Mouse (Mus musculus): Measurements from ENCODE around the gene Nktr. TPM values are rescaled to one million over a fixed set of nuclear protein-coding genes. Genes with fewer than 3 reads are reported as not detected.
A peak's percentile ranks its signal among the peaks of the same experiment; 100 is the strongest.

Nktr gene
- 53.6 and 61.4 TPM in 2 replicates for polyA plus RNA-seq (2016; fragmentation: Nextera tagmentation; extraction: Ambion mirVana)

DNA sequence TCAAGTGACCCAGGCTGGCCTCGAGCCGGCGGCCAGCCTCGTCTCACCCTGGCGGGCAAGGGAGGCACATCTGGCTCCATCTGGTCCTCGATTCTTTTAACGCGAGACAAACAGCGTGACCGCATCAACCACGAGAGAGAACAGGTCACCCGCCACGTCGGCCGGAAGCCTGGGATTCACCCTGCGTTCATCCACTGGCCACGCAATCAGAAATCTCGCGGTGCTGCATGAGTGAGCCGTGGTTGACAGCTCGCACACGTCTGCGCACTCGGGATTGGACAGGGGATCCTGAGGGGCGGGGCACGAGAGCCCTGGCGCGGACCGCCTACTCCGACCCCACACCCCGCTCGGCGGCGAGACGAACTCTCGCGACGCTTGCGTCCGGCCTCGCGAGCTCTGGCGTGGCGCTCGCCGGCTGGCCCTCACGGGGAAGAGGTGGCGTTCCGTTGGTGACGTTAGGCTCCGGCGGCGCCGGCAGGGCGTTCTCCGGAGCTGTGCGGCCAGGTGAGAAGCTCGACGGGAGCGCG, at the start of gene Nktr:
Nktr (plus strand) TSS at position 378 of the 527 bp plus-strand sequence.
- Histone ChIP-seq H3K4me2 (peak within 1 kb of the TSS; percentile 80), H3K4me3 (peak within 1 kb of the TSS; percentile 100), H3K9me3 (replicated peaks) (0 out of 2 replicates have a peak, but pooled peaks cover 7% of the 10 kb centered on the region), H3K36me3 (peaks cover 12% of the 10 kb centered on the region; the same call in 1 of the 2 replicates), H3K27me3 (replicated peaks) (no peaks in the 10 kb centered on the region), H3K4me1 (replicated peaks) (peaks cover 14% of the 10 kb centered on the region), H3K27ac (ENCODE audit: poor library complexity, severe bottlenecking) (peak within 1 kb of the TSS; percentile 100), H3K9ac (peak within 1 kb of the TSS; percentile 99)
- under 1% methylated on average over 61 of the region's 61 CpGs for WGBS
- peak; percentile 99 for ATAC-seq (ENCODE audit: insufficient number of reproducible peaks, low FRiP score)

DNA sequence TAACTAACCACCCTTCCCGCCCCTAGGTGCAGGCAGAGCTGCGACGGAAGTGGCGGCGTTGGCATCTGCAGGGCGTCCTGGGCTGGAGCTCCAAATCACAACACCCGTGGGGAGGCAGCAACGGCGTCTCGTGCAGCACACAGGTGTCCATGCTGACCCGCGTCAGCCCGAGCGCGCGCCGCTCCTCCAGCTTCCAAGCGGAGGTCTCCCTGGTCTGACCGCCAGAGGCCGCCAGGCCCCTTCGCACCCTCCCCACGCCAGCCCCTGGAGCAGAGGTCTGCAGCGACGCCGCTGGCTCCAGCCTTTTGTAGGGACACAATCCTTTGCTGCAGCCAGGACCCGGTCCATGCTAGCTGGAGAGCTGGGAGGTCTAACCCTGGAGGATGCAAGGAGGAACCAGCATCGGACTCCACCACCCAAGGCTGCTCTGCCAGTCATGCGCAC, 49.6 kb upstream of the Nktr start:
- no peak overlapping the region for H3K27ac ChIP-seq (ENCODE audit: poor library complexity, severe bottlenecking)
- under 1% methylated on average over 28 of the region's 28 CpGs for WGBS
- no peaks in the 10 kb centered on the region for H3K9me3 ChIP-seq (replicated peaks)
- peaks cover 31% of the 10 kb centered on the region for H3K4me1 ChIP-seq (replicated peaks)
- H3K4me3 ChIP-seq = peak overlapping the region; percentile 38
- H3K27me3 ChIP-seq (replicated peaks) = peaks cover 55% of the 10 kb centered on the region
- H3K9ac ChIP-seq = peak overlapping the region; percentile 38
- no peaks in the 10 kb centered on the region for H3K36me3 ChIP-seq
- peak overlapping the region; percentile 72 for H3K4me2 ChIP-seq
- peak; percentile 49 for ATAC-seq (ENCODE audit: insufficient number of reproducible peaks, low FRiP score)

DNA sequence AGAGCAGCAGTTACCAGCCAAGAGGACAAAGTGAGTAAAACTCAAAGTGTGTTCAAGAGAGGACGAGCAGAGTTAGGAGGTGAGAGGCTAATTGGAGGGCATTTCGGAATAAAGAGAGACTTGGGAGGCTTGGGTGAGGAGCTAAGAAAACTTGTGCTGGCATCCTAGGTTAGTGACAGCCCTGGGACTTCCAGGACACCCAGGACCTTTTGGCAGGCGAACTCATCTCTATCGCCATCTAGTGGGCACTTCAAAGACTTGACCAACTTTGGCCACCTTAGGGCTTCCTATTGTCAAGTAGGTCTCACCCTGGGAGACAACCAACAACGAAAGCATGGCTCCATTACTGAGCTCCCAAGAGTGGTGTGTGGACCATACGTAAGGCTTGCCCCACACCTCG, 47.7 kb upstream of the Nktr start:
- Histone ChIP-seq H3K9ac (no peak overlapping the region), H3K27me3 (replicated peaks) (peaks cover 43% of the 10 kb centered on the region), H3K4me2 (no peak overlapping the region), H3K4me3 (no peak overlapping the region), H3K9me3 (replicated peaks) (no peaks in the 10 kb centered on the region), H3K4me1 (replicated peaks) (peaks cover 31% of the 10 kb centered on the region), H3K27ac (ENCODE audit: poor library complexity, severe bottlenecking) (no peak overlapping the region), H3K36me3 (no peaks in the 10 kb centered on the region)
- whole genome bisulfite sequencing = 27% methylated on average over 7 of the region's 7 CpGs
- ATAC-seq (ENCODE audit: insufficient number of reproducible peaks, low FRiP score) = no peak

DNA sequence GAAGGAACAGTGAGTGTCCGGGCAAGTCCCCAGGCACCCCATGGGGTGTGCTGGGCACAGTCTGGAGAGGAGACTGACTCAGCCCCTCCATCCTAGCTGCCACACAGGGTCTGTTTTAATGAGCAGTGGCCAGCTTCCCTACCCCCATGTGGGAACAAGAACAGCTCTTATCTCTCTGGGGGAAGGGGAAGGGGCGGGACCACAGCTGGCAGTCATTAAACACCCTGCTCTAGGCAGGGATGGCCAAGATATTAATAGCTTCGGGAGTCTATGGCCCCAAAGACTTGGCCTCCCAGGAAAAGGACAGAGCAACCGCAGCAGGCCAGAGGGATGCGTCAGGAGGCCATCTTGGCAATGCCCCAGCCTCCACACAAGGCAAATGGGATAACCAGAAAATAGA, 46.7 kb upstream of the Nktr start:
- peak; percentile 16; the same call in 1 of the 2 replicates for ATAC-seq (ENCODE audit: insufficient number of reproducible peaks, low FRiP score)
- Histone ChIP-seq H3K27me3 (replicated peaks) (peaks cover 33% of the 10 kb centered on the region), H3K27ac (ENCODE audit: poor library complexity, severe bottlenecking) (no peak overlapping the region), H3K36me3 (no peaks in the 10 kb centered on the region), H3K4me2 (no peak overlapping the region), H3K9ac (no peak overlapping the region), H3K4me3 (no peak overlapping the region), H3K4me1 (replicated peaks) (peaks cover 37% of the 10 kb centered on the region), H3K9me3 (replicated peaks) (no peaks in the 10 kb centered on the region)
- WGBS = 27% methylated on average over 5 of the region's 5 CpGs

DNA sequence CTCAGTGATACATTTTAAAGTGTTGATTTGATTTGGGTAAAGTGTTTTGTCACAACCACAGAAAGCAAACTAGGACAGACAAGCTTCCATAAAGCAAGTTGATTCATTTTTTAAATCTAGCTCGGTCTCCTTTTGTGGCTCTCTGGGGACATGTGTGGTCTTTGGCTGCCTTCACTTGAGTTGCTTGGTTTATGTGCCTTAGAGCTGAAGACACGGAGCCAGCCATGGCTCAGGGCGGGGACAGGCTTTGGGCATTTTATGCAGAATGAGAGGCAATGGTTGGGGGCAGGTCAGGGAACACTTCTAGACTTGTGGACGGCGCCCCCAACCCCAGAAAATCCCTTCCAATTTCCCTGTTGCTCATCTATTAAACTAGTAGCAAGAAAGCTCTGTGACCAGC, 45.3 kb upstream of the Nktr start:
- Histone ChIP-seq H3K4me1 (replicated peaks) (peaks cover 41% of the 10 kb centered on the region), H3K36me3 (no peaks in the 10 kb centered on the region), H3K27ac (ENCODE audit: poor library complexity, severe bottlenecking) (no peak overlapping the region), H3K4me3 (no peak overlapping the region), H3K27me3 (replicated peaks) (peaks cover 19% of the 10 kb centered on the region), H3K9ac (no peak overlapping the region), H3K9me3 (replicated peaks) (no peaks in the 10 kb centered on the region), H3K4me2 (no peak overlapping the region)
- 89% methylated on average over 5 of the region's 5 CpGs for WGBS
- ATAC-seq (ENCODE audit: insufficient number of reproducible peaks, low FRiP score) = no peak

DNA sequence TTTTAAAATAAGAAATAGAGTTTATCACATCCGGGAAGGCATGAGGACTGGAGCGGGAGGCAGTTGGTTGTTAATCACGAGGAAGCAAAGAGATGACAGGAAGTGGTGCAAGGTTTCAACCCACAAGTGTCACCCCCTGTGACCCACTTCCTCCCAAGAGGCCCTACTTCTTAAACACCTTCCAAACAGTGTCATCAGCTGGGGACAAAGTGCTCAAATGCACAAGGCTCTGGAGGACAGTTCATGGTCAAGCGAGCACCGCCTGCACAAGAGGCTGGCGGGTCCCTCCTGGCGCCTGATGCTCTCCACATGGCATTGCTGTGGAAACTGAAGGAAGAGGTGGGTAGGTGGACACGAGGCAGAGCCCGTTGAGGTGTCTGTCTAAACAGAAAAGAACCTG, 44.0 kb upstream of the Nktr start:
- ATAC-seq (ENCODE audit: insufficient number of reproducible peaks, low FRiP score) = no peak
- Histone ChIP-seq H3K4me1 (replicated peaks) (peaks cover 40% of the 10 kb centered on the region), H3K9ac (no peak overlapping the region), H3K9me3 (replicated peaks) (no peaks in the 10 kb centered on the region), H3K27ac (ENCODE audit: poor library complexity, severe bottlenecking) (no peak overlapping the region), H3K4me3 (no peak overlapping the region), H3K27me3 (replicated peaks) (peaks cover 12% of the 10 kb centered on the region), H3K36me3 (no peaks in the 10 kb centered on the region), H3K4me2 (no peak overlapping the region)
- 76% methylated on average over 9 of the region's 9 CpGs for whole genome bisulfite sequencing

DNA sequence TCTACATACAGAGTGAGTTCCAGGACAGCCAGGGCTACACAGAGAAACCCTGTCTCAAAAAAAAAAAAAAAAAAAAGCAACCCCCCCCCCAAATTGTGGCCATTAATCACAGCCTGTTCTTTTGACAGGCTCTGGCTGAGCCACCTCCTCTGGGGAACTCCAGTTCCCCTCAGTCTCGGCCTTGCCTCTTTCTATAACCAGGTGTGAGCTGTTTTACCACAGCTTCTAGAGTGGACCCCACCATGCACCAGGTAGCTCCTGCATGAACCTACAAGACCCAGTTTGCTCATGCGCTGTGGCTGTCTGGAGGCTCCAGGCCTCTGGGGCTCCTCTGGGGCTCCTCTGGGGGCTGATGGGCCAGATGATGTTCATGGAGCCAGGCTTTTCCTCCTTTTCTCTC, 43.4 kb upstream of the Nktr start:
- Histone ChIP-seq H3K4me3 (no peak overlapping the region), H3K9me3 (replicated peaks) (no peaks in the 10 kb centered on the region), H3K9ac (no peak overlapping the region), H3K36me3 (no peaks in the 10 kb centered on the region), H3K27ac (ENCODE audit: poor library complexity, severe bottlenecking) (no peak overlapping the region), H3K4me1 (replicated peaks) (peaks cover 34% of the 10 kb centered on the region), H3K27me3 (replicated peaks) (peaks cover 6% of the 10 kb centered on the region), H3K4me2 (no peak overlapping the region)
- ATAC-seq (ENCODE audit: insufficient number of reproducible peaks, low FRiP score) = no peak
- 84% methylated on average over 2 of the region's 2 CpGs for WGBS

DNA sequence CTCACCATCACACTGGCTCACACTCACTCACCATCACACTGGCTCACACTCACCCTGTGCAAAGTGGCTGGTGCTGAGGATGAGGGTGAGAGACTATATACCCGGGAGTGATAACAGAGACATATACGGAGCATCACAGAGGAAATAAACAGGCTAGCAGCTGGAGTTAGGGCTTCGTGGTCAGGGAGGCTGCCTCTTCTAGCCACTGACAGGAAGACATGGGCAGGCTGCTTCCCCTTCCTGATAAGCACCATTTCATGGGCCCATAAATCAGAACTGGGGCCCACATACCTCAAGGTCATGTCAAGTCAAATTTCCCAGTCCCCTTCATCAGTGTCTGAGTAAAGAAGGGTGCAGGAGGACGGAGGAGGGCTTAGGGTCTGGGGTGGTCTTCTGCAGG, 41.9 kb upstream of the Nktr start:
- H3K4me3 ChIP-seq = no peak overlapping the region
- no peak overlapping the region for H3K27ac ChIP-seq (ENCODE audit: poor library complexity, severe bottlenecking)
- WGBS = 46% methylated on average over 4 of the region's 4 CpGs
- peaks cover 26% of the 10 kb centered on the region for H3K4me1 ChIP-seq (replicated peaks)
- ATAC-seq (ENCODE audit: insufficient number of reproducible peaks, low FRiP score) = no peak
- no peaks in the 10 kb centered on the region for H3K27me3 ChIP-seq (replicated peaks)
- no peaks in the 10 kb centered on the region for H3K9me3 ChIP-seq (replicated peaks)
- no peak overlapping the region for H3K9ac ChIP-seq
- H3K4me2 ChIP-seq = no peak overlapping the region
- no peaks in the 10 kb centered on the region for H3K36me3 ChIP-seq

DNA sequence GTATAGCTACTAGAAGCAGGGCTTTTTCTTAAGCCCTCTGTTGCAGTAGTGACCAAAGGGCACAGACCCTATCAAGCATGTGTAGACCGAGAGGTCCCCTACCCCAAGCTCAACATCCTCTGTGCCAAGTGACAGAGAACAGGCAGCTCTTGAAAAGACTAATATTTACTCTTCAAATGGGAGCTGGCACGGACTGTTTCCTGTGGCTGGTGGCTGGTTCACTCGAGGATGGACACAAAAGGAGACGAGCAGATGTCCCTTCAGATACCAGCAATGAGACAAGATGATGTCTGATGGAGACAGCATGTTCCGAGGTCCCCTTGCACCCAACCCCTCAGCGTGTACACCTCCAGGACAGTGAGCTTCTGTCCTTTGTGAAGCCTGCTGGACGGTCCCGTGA, 41.5 kb upstream of the Nktr start:
- no peak for ATAC-seq (ENCODE audit: insufficient number of reproducible peaks, low FRiP score)
- no peak overlapping the region for H3K4me2 ChIP-seq
- H3K27ac ChIP-seq (ENCODE audit: poor library complexity, severe bottlenecking) = no peak overlapping the region
- no peaks in the 10 kb centered on the region for H3K9me3 ChIP-seq (replicated peaks)
- H3K4me1 ChIP-seq (replicated peaks) = peaks cover 22% of the 10 kb centered on the region
- no peaks in the 10 kb centered on the region for H3K27me3 ChIP-seq (replicated peaks)
- H3K4me3 ChIP-seq = no peak overlapping the region
- no peak overlapping the region for H3K9ac ChIP-seq
- peaks cover 2% of the 10 kb centered on the region for H3K36me3 ChIP-seq
- WGBS = 52% methylated on average over 8 of the region's 8 CpGs

DNA sequence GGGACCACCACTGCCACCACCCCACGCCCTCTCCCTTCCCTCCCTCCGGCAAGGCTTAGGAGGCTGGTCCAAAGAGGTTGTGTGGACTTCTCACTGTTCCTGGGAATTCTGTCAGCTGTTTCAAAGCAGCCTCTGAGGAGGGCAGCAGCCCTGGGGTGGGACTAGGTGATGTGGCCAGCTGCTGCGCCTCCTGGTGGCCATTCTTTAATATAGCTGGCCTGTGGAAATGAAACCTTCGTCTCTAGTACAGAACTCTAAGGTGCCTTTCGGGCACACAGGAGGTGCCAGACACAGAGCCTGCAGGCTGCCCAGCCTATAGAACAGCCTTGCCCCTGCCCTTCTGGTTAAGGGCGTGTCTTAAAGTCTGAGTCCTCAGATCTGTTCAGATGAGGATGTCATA, 39.4 kb upstream of the Nktr start:
- WGBS = 18% methylated on average over 6 of the region's 6 CpGs
- Histone ChIP-seq H3K27me3 (replicated peaks) (no peaks in the 10 kb centered on the region), H3K4me2 (no peak overlapping the region), H3K4me1 (replicated peaks) (peaks cover 14% of the 10 kb centered on the region; the same call in 1 of the 2 replicates), H3K27ac (ENCODE audit: poor library complexity, severe bottlenecking) (no peak overlapping the region), H3K36me3 (peaks cover 9% of the 10 kb centered on the region), H3K9me3 (replicated peaks) (no peaks in the 10 kb centered on the region), H3K9ac (no peak overlapping the region; the same call in 1 of the 2 replicates), H3K4me3 (no peak overlapping the region)
- peak; percentile 19; the same call in 1 of the 2 replicates for ATAC-seq (ENCODE audit: insufficient number of reproducible peaks, low FRiP score)

DNA sequence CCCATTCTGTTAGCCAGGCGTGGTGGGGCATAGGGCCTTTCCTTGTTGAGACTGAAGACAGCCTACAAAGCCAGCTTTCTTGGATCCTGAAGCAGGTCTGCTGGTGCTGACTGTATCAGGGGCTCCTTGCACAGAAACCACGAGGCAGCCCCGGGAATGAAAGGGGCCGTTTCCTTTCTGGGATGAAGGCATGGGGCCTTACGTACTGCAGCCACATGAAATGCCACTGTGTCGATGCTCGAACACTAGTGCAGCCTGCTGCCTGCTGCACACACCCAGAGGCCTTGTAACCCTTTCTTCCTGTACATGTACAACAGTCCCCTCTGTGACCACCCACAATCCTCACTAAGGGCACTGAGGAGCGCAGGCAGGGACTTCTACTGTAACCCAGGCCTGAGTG, 37.8 kb upstream of the Nktr start:
- ATAC-seq (ENCODE audit: insufficient number of reproducible peaks, low FRiP score) = no peak
- Histone ChIP-seq H3K4me1 (replicated peaks) (peaks cover 14% of the 10 kb centered on the region; the same call in 1 of the 2 replicates), H3K27me3 (replicated peaks) (no peaks in the 10 kb centered on the region), H3K27ac (ENCODE audit: poor library complexity, severe bottlenecking) (no peak overlapping the region), H3K36me3 (peaks cover 20% of the 10 kb centered on the region), H3K4me2 (no peak overlapping the region), H3K9ac (no peak overlapping the region), H3K4me3 (no peak overlapping the region), H3K9me3 (replicated peaks) (no peaks in the 10 kb centered on the region)
- WGBS = 72% methylated on average over 8 of the region's 8 CpGs

Data from heart, embryonic 12.5 days (tissue).